Mouse (Mus musculus) forebrain, embryonic 13.5 days (tissue): ENCODE measurements at regions not wholly inside any gene's neighbourhood (a gene's known extent, or its start where the extent isn't known, plus 50 kb on each side); places are given as distances from the start of the nearest gene placed in this dataset.

Experiments
- ATAC-seq: fragments of 200-750 bp; cut with Nextera tagmentation; 2 replicates; pipeline ENCODE4 v1.8.0; 2017
- H3K27ac ChIP-seq: fragments of 300-500 bp; sonication (generic); 2 replicates; pipeline ENCODE4 v1.5.1; 2015; ENCODE audit warnings: inconsistent platforms, mild to moderate bottlenecking, moderate library complexity
- H3K27me3 ChIP-seq: fragments of 300-500 bp; sonication (generic); 2 replicates; pipeline ENCODE4 v1.6.1; 2015; ENCODE audit warnings: mild to moderate bottlenecking, inconsistent platforms
- H3K36me3 ChIP-seq: fragments of 300-500 bp; sonication (generic); 2 replicates; pipeline ENCODE4 v1.6.1; 2015; ENCODE audit warnings: mild to moderate bottlenecking, inconsistent platforms; ENCODE audit not compliant: poor library complexity, severe bottlenecking
- H3K4me1 ChIP-seq: fragments of 300-500 bp; sonication (generic); 2 replicates; pipeline ENCODE4 v1.6.1; 2015; ENCODE audit warnings: inconsistent platforms
- H3K4me2 ChIP-seq: fragments of 300-500 bp; sonication (generic); 2 replicates; pipeline ENCODE4 v1.6.1; 2015; ENCODE audit warnings: inconsistent platforms, mild to moderate bottlenecking, moderate library complexity
- H3K4me3 ChIP-seq: fragments of 300-500 bp; sonication (generic); 2 replicates; pipeline ENCODE4 v1.5.1; 2015; ENCODE audit warnings: mild to moderate bottlenecking, inconsistent platforms
- H3K9ac ChIP-seq: fragments of 300-500 bp; sonication (generic); 2 replicates; pipeline ENCODE4 v1.6.1; 2015; ENCODE audit warnings: mild to moderate bottlenecking, inconsistent platforms
- H3K9me3 ChIP-seq: fragments of 300-500 bp; sonication (generic); replicated peaks from 2 replicates; pipeline ENCODE4 v1.6.1; 2016; ENCODE audit warnings: inconsistent platforms
- WGBS: fragments of 180-500 bp; shearing (Covaris S2); methylation state at CpG from one replicate; pipeline ENCODE4 v1.1.7; 2015; 5-methylcytosine and 5-hydroxymethylcytosine counted together

GRCm38 (mm10) chr11:20908471-20908870, 77.6 kb upstream of the Lgalsl start:
- ATAC-seq, result no peak
- no peak overlapping the region for H3K9ac ChIP-seq
- no peaks in the 10 kb centered on the region for H3K4me1 ChIP-seq
- H3K9me3 ChIP-seq, result no peaks in the 10 kb centered on the region
- WGBS, result 73% methylated on average over 4 of the region's 4 CpGs
- no peak overlapping the region for H3K27ac ChIP-seq
- H3K27me3 ChIP-seq, result no peaks in the 10 kb centered on the region
- no peak overlapping the region for H3K4me2 ChIP-seq
- H3K36me3 ChIP-seq, result no peaks in the 10 kb centered on the region
- H3K4me3 ChIP-seq, result no peak overlapping the region

DNA sequence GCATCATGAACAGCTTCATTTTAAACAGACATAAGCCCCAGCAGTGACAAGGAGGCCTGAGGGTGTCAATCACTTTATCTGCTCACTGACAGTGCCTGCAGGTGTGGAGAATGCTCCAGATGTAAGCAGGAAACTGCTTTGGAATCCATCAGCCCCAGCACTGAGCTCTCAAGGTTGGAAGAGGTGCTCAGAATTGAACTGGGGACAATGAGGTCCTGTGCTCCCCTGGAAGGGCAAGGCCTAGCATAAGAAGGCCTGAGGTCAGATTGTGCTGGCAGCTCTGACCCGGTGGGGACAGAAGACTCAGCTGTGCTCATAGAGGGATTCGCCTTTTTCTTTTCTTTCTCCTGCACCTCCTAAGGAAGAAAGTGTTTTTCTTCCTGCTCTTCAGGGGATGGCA, 82.2 kb upstream of the Lgalsl start:
- Histone ChIP-seq H3K27ac (no peak overlapping the region), H3K27me3 (0 out of 2 replicates have a peak, but pooled peaks cover 6% of the 10 kb centered on the region), H3K9ac (no peak overlapping the region), H3K4me2 (no peak overlapping the region), H3K9me3 (no peaks in the 10 kb centered on the region), H3K36me3 (no peaks in the 10 kb centered on the region), H3K4me3 (no peak overlapping the region), H3K4me1 (peaks cover 11% of the 10 kb centered on the region; the same call in 1 of the 2 replicates)
- 85% methylated on average over 2 of the region's 2 CpGs for WGBS
- no peak for ATAC-seq

GRCm38 (mm10) chr11:20913598-20914296, 82.9 kb upstream of the Lgalsl start:
- Histone ChIP-seq H3K4me2 (no peak overlapping the region), H3K27ac (no peak overlapping the region), H3K9ac (no peak overlapping the region), H3K4me3 (no peak overlapping the region), H3K27me3 (0 out of 2 replicates have a peak, but pooled peaks cover 7% of the 10 kb centered on the region), H3K36me3 (no peaks in the 10 kb centered on the region), H3K9me3 (no peaks in the 10 kb centered on the region), H3K4me1 (peaks cover 11% of the 10 kb centered on the region; the same call in 1 of the 2 replicates)
- ATAC-seq, result peak; percentile 80
- WGBS, result 24% methylated on average over 8 of the region's 8 CpGs

DNA sequence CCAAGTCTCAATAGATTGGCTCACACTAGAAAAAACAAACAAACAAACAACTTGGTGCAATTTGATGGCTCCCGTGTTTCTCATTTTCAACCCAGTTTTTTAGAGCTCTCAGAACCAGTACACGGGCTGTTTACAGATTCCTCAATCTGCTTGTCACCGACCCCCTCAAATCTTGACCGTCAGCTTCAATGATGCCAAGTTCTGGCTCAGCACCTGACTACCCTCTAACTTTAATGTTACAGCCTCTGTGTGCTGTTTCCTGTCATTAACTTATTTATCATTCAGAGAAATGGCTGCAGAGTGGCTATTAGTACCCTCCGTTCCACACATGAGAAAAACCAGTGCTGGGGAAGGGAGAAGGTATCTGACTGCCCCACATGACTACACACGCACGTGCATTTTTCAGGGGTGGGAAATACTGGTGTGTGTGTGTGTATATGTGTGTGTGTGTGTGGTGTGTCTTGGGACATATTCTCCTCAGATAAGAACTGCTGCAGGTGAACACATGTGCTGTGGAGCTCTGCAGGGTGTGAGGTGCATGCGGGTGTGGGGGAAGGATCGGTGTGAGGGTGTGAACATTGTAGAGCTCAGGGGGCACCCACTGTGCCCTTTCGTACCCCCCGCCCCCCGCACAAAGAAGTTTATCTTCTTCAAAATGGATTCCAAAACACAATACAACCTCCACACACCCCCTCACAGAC, 83.6 kb upstream of the Lgalsl start:
- no peak overlapping the region for H3K27ac ChIP-seq
- peak; percentile 23; the same call in 1 of the 2 replicates for ATAC-seq
- no peaks in the 10 kb centered on the region for H3K9me3 ChIP-seq
- H3K27me3 ChIP-seq, result 0 out of 2 replicates have a peak, but pooled peaks cover 7% of the 10 kb centered on the region
- no peak overlapping the region for H3K4me3 ChIP-seq
- 78% methylated on average over 12 of the region's 12 CpGs for WGBS
- no peaks in the 10 kb centered on the region for H3K36me3 ChIP-seq
- peaks cover 11% of the 10 kb centered on the region; the same call in 1 of the 2 replicates for H3K4me1 ChIP-seq
- no peak overlapping the region for H3K9ac ChIP-seq
- H3K4me2 ChIP-seq, result no peak overlapping the region

- H3K4me2 ChIP-seq, result no peak overlapping the region; the same call in 1 of the 2 replicates
- 34% methylated on average over 8 of the region's 8 CpGs for WGBS
- H3K4me1 ChIP-seq, result peaks cover 11% of the 10 kb centered on the region; the same call in 1 of the 2 replicates
- 0 out of 2 replicates have a peak, but pooled peaks cover 7% of the 10 kb centered on the region for H3K27me3 ChIP-seq
- 0 out of 2 replicates have a peak overlapping the region, but pooled peaks have one; percentile 25 for H3K27ac ChIP-seq
- H3K36me3 ChIP-seq, result no peaks in the 10 kb centered on the region
- H3K9ac ChIP-seq, result no peak overlapping the region
- no peaks in the 10 kb centered on the region for H3K9me3 ChIP-seq
- ATAC-seq, result peak; percentile 74
- H3K4me3 ChIP-seq, result no peak overlapping the region
Observed at GRCm38 (mm10) chr11:20915182-20915602, 84.3 kb upstream of the Lgalsl start.

- Histone ChIP-seq H3K4me3 (no peak overlapping the region), H3K4me2 (no peak overlapping the region), H3K4me1 (peaks cover 11% of the 10 kb centered on the region; the same call in 1 of the 2 replicates), H3K27ac (no peak overlapping the region), H3K27me3 (0 out of 2 replicates have a peak, but pooled peaks cover 7% of the 10 kb centered on the region), H3K9me3 (no peaks in the 10 kb centered on the region), H3K9ac (no peak overlapping the region), H3K36me3 (no peaks in the 10 kb centered on the region)
- 42% methylated on average over 7 of the region's 7 CpGs for WGBS
- ATAC-seq, result no peak; the same call in 1 of the 2 replicates
Observed at GRCm38 (mm10) chr11:20915687-20916432, 85.0 kb upstream of the Lgalsl start.

- H3K36me3 ChIP-seq, result no peaks in the 10 kb centered on the region
- no peak overlapping the region for H3K4me2 ChIP-seq
- no peak overlapping the region for H3K4me3 ChIP-seq
- ATAC-seq, result no peak
- 0 out of 2 replicates have a peak, but pooled peaks cover 7% of the 10 kb centered on the region for H3K27me3 ChIP-seq
- H3K27ac ChIP-seq, result no peak overlapping the region
- 77% methylated on average over 6 of the region's 6 CpGs for WGBS
- no peaks in the 10 kb centered on the region for H3K9me3 ChIP-seq
- H3K4me1 ChIP-seq, result peaks cover 13% of the 10 kb centered on the region; the same call in 1 of the 2 replicates
- H3K9ac ChIP-seq, result no peak overlapping the region
Observed at GRCm38 (mm10) chr11:20916473-20916911, 85.6 kb upstream of the Lgalsl start.

DNA sequence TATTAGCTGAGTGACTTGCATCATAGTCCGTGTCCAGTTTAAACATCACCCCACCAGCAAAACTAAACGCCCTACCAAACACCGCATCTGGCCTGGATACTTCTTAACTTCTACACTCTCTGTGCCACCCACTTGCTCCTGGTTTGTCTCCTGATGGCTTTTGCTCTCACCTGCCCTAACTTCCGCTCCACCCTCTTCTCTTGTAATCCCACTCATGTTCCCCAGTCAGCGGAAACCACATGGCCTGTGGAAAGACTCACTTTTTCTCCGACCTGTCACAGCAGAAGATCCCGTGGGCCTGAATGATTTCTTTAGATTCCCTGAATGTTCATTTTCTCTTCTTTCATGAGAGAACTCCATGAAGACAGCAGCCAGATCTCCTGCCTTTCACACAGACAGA, 86.1 kb upstream of the Lgalsl start:
- H3K4me1 ChIP-seq, result peaks cover 18% of the 10 kb centered on the region
- H3K9ac ChIP-seq, result no peak overlapping the region
- H3K27me3 ChIP-seq, result 0 out of 2 replicates have a peak, but pooled peaks cover 7% of the 10 kb centered on the region
- ATAC-seq, result no peak
- no peak overlapping the region for H3K4me3 ChIP-seq
- no peak overlapping the region for H3K27ac ChIP-seq
- 94% methylated on average over 7 of the region's 7 CpGs for WGBS
- H3K4me2 ChIP-seq, result no peak overlapping the region
- H3K9me3 ChIP-seq, result no peaks in the 10 kb centered on the region
- H3K36me3 ChIP-seq, result no peaks in the 10 kb centered on the region

DNA sequence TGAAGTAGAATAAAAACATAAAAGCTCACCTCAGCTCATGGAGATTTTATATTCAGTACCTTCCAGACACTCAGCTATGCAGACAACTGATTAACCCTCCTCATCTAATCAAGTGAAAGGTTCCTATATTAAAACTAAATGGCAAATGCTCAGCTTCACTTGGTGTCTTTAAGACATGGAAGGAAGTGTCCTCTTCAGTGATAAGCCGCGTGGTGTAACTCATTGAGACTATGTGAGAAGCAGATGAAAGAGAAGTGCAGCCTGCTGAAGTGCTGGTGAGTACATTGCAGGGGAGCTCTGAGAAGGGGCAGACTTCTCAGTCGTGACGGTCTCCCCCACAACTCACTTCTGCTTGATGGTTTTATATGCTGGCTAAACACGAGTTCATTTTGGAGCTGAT, 86.6 kb upstream of the Lgalsl start:
- Histone ChIP-seq H3K36me3 (no peaks in the 10 kb centered on the region), H3K4me3 (no peak overlapping the region), H3K9me3 (no peaks in the 10 kb centered on the region), H3K4me2 (no peak overlapping the region), H3K27ac (no peak overlapping the region), H3K27me3 (0 out of 2 replicates have a peak, but pooled peaks cover 7% of the 10 kb centered on the region), H3K4me1 (peaks cover 19% of the 10 kb centered on the region), H3K9ac (no peak overlapping the region)
- 72% methylated on average over 5 of the region's 5 CpGs for WGBS
- ATAC-seq, result no peak

GRCm38 (mm10) chr11:20923115-20923514, 92.3 kb upstream of the Lgalsl start:
- peak; percentile 81 for ATAC-seq
- Histone ChIP-seq H3K9me3 (no peaks in the 10 kb centered on the region), H3K36me3 (no peaks in the 10 kb centered on the region), H3K9ac (no peak overlapping the region), H3K4me1 (peaks cover 18% of the 10 kb centered on the region), H3K4me3 (no peak overlapping the region), H3K27me3 (no peaks in the 10 kb centered on the region), H3K27ac (no peak overlapping the region), H3K4me2 (no peak overlapping the region)
- 42% methylated on average over 6 of the region's 6 CpGs for WGBS

GRCm38 (mm10) chr11:20929426-20929825, 98.6 kb upstream of the Lgalsl start:
- WGBS, result 97% methylated on average over 1 of the region's 1 CpGs

More at GRCm38 (mm10) chr11:20929426-20929825, 98.6 kb upstream of the Lgalsl start:
- Histone ChIP-seq H3K9ac (no peak overlapping the region), H3K9me3 (no peaks in the 10 kb centered on the region), H3K4me2 (no peak overlapping the region), H3K27me3 (no peaks in the 10 kb centered on the region), H3K4me1 (no peaks in the 10 kb centered on the region), H3K4me3 (no peak overlapping the region), H3K36me3 (no peaks in the 10 kb centered on the region), H3K27ac (no peak overlapping the region)
- no peak for ATAC-seq
